9 mouse cellular contexts compared by ENCODE assay signal in genomic region chr19:43441661-43441990, GRCm38 (mm10). TPM values are rescaled to one million over a fixed set of nuclear protein-coding genes. Genes with fewer than 3 reads are reported as not detected.
DNase-seq lines count a peak whose midpoint lies in the region; ATAC-seq and TF ChIP-seq lines count a peak whose summit lies in the region.
"Had no signal": no experiment of that assay in that cellular context is flagged by ENCODE, and none has a peak within 500 bp of the region (broad histone marks: within the 10 kb centered on the region; RNA-seq: fewer than 3 reads in every experiment).

No protein-coding gene starts in this region.

- H3K27me3 ChIP-seq in forebrain, embryonic 10.5 days (ENCODE audit: poor library complexity, severe bottlenecking), result peaks cover 63% of the 10 kb centered on the region
- peaks cover 44% of the 10 kb centered on the region for H3K27me3 ChIP-seq in intestine, embryonic 16.5 days (replicated peaks; ENCODE audit: control insufficient read depth, insufficient read depth, low read length)
- H3K27me3 ChIP-seq in neural tube, embryonic 13.5 days, result peaks cover 58% of the 10 kb centered on the region

- H3K9ac ChIP-seq in intestine, embryonic 16.5 days (ENCODE audit: low read depth, low read length), result no peak overlapping the region
- peak overlapping the region; percentile 85 for H3K9ac ChIP-seq in neural tube, embryonic 13.5 days

- peaks cover 25% of the 10 kb centered on the region for H3K4me1 ChIP-seq in forebrain, embryonic 10.5 days
- peaks cover 10% of the 10 kb centered on the region; the same call in 1 of the 2 replicates for H3K4me1 ChIP-seq in intestine, embryonic 16.5 days (ENCODE audit: control insufficient read depth, insufficient read depth, low read length)
- peaks cover 16% of the 10 kb centered on the region for H3K4me1 ChIP-seq in neural tube, embryonic 13.5 days (replicated peaks)

- H3K9me3 ChIP-seq in forebrain, embryonic 10.5 days, result peaks cover 12% of the 10 kb centered on the region
- H3K9me3 ChIP-seq in intestine, embryonic 16.5 days (ENCODE audit: control insufficient read depth, low read length), result no peaks in the 10 kb centered on the region
- peaks cover 7% of the 10 kb centered on the region; the same call in 1 of the 2 replicates for H3K9me3 ChIP-seq in neural tube, embryonic 13.5 days

- no peak for TF ChIP-seq CTCF in left cerebral cortex, adult 2 months (IDR thresholded peaks at IDR 0.05)

- peak overlapping the region; percentile 100 for H3K4me2 ChIP-seq in intestine, embryonic 16.5 days (ENCODE audit: low read depth, low read length)
- peak overlapping the region; percentile 95 for H3K4me2 ChIP-seq in neural tube, embryonic 13.5 days

- peak overlapping the region; percentile 81 for H3K4me3 ChIP-seq in left cerebral cortex, adult 2 months
- H3K4me3 ChIP-seq in forebrain, embryonic 10.5 days, result peak overlapping the region; percentile 81
- H3K4me3 ChIP-seq in intestine, embryonic 16.5 days (ENCODE audit: low read length), result peak overlapping the region; percentile 67
- H3K4me3 ChIP-seq in neural tube, embryonic 13.5 days, result peak overlapping the region; percentile 77

- DNase-seq in left cerebral cortex, adult 2 months (ENCODE audit: extremely low spot score in 1 of 2, low spot score in 2 of 2), result no peak
- DNase-seq in left cerebral cortex, adult 8-10 months (ENCODE audit: low spot score in 2 of 2), result no peak
- no peak for DNase-seq in forebrain, embryonic 10.5 days (ENCODE audit: extremely low spot score, low spot score)
- DNase-seq in cerebellum, adult 11-12 months, result no peak
- DNase-seq in right cerebral cortex, postnatal 4 days, result no peak
- DNase-seq in left cerebral cortex, postnatal 14 days (ENCODE audit: low spot score in 2 of 2), result no peak

- ATAC-seq in intestine, embryonic 16.5 days, result no peak
- peak; percentile 28; the same call in 1 of the 2 replicates for ATAC-seq in neural tube, embryonic 13.5 days (ENCODE audit: low read depth)

- peak overlapping the region; percentile 98 for H3K27ac ChIP-seq in left cerebral cortex, adult 2 months
- peak overlapping the region; percentile 85 for H3K27ac ChIP-seq in forebrain, embryonic 10.5 days
- no peak overlapping the region for H3K27ac ChIP-seq in intestine, embryonic 16.5 days (ENCODE audit: low read length)
- peak overlapping the region; percentile 86 for H3K27ac ChIP-seq in neural tube, embryonic 13.5 days (replicated peaks)

- WGBS in forebrain, embryonic 10.5 days, result 11% methylated on average over 17 of the region's 17 CpGs
- 12% methylated on average over 17 of the region's 17 CpGs for WGBS in intestine, embryonic 16.5 days
- WGBS in neural tube, embryonic 13.5 days, result 10% methylated on average over 17 of the region's 17 CpGs

- intact Hi-C loops in left cerebral cortex, adult 2 months (cut with DNase I), result no loop called here
- intact Hi-C loops in left cerebral cortex, postnatal 14 days (cut with DNase I), result no loop called here

- H3K36me3 ChIP-seq in forebrain, embryonic 10.5 days (replicated peaks), result 0 out of 2 replicates have a peak, but pooled peaks cover 5% of the 10 kb centered on the region
- H3K36me3 ChIP-seq in intestine, embryonic 16.5 days (ENCODE audit: control insufficient read depth, insufficient read depth, low read length), result no peaks in the 10 kb centered on the region
- H3K36me3 ChIP-seq in neural tube, embryonic 13.5 days, result no peaks in the 10 kb centered on the region

RNA-seq across cellular contexts. Expression of gene Cnnm1, which starts 1.4 kb away (rescaled TPM):
- 100 to 1,000 TPM; 114 to 116 TPM for total RNA-seq in left cerebral cortex, adult 2 months (2021)
- 100 to 1,000 TPM in 1 of 4 experiments, 10 to 100 TPM in 3; 92.3 to 104 (median 96.8) TPM for total RNA-seq in left cerebral cortex, adult 8-10 months (2022)
- 0.31 and 0.36 TPM in 2 replicates for polyA plus RNA-seq in forebrain, embryonic 10.5 days (2016; fragmentation: Nextera tagmentation; extraction: Ambion mirVana)
- polyA plus RNA-seq in intestine, embryonic 16.5 days (2015; fragmentation: Nextera tagmentation; extraction: Ambion mirVana), result 1.3 and 1.4 TPM in 2 replicates
- polyA plus RNA-seq in neural tube, embryonic 13.5 days (2015; fragmentation: Nextera tagmentation; extraction: Ambion mirVana), result 1.3 TPM in 2 replicates
- 10 to 100 TPM; 73.1 to 76.9 TPM for total RNA-seq in left cerebral cortex, postnatal 14 days (2021)

RNA-seq across cellular contexts. Expression of gene Hpse2, which starts 53.5 kb away (rescaled TPM):
- under 1 TPM in 1 of 2 experiments, not detected in 1; 0.09 TPM for total RNA-seq in left cerebral cortex, adult 2 months (2021)
- total RNA-seq in left cerebral cortex, adult 8-10 months (2022), result under 1 TPM in 3 of 4 experiments, not detected in 1; 0.08 to 0.13 (median 0.09) TPM
- 2.6 and 4.0 TPM in 2 replicates for polyA plus RNA-seq in forebrain, embryonic 10.5 days (2016; fragmentation: Nextera tagmentation; extraction: Ambion mirVana)
- polyA plus RNA-seq in intestine, embryonic 16.5 days (2015; fragmentation: Nextera tagmentation; extraction: Ambion mirVana), result 14.1 and 14.2 TPM in 2 replicates
- polyA plus RNA-seq in neural tube, embryonic 13.5 days (2015; fragmentation: Nextera tagmentation; extraction: Ambion mirVana), result 0.08 and 0.43 TPM in 2 replicates
- total RNA-seq in left cerebral cortex, postnatal 14 days (2021), result under 1 TPM; 0.18 to 0.27 TPM
- total RNA-seq: common myeloid progenitor, adult 5-6 weeks had no signal
